Mouse (Mus musculus) B cell, adult 67 days (primary cell): ENCODE data around the gene Mterf1a. TPM values are rescaled to one million over a fixed set of nuclear protein-coding genes. Genes with fewer than 3 reads are reported as not detected.

Experiments
- total RNA-seq, 2 experiments: library from RNA; stranded (reverse); gene quantifications; 4 replicates each; pipeline ENCODE4 v1.2.4; 2023

Gene Mterf1a
- total RNA-seq = 10 to 100 TPM; 15.1 to 15.3 TPM

GRCm38 (mm10) chr5:3893459-3894293, at the start of gene Mterf1a:
Gene Mterf1a (minus strand): TSS chr5:3893933.

GRCm38 (mm10) chr5:3927801-3928689, 34.3 kb upstream of the Mterf1a start, which contains the start of gene Akap9:
Gene Akap9 (plus strand): TSS chr5:3928054.

GRCm38 (mm10) chr5:3845026-3845425, 48.7 kb downstream of the Mterf1a start, which contains the start of gene Lrrd1:
Gene Lrrd1 (plus strand): TSS chr5:3845173.

Other genes starting within 250 kb of the Mterf1a start
- not detected for gene Tmbim7, start 242.8 kb downstream of the Mterf1a start, total RNA-seq
- 10 to 100 TPM; 45.8 to 51.8 TPM for gene Gatad1, start 236.7 kb downstream of the Mterf1a start, total RNA-seq
- 10 to 100 TPM; 57.0 to 67.2 TPM for gene Ankib1, start 91.0 kb downstream of the Mterf1a start, total RNA-seq
- gene Krit1, start 90.7 kb downstream of the Mterf1a start, total RNA-seq = 10 to 100 TPM; 86.9 to 96.9 TPM
- gene Lrrd1, start 48.8 kb downstream of the Mterf1a start, total RNA-seq = under 1 TPM; 0.17 to 0.18 TPM
- gene Akap9, start 34.1 kb upstream of the Mterf1a start, total RNA-seq = 100 to 1,000 TPM in 1 of 2 experiments, 10 to 100 TPM in 1; 99.6 to 107 TPM
- 10 to 100 TPM; 19.2 to 23.3 TPM for gene Cyp51, start 210.8 kb upstream of the Mterf1a start, total RNA-seq